Mouse (Mus musculus) layer of hippocampus, adult 18-20 months (tissue): ENCODE data around the gene Commd7. TPM values are rescaled to one million over a fixed set of nuclear protein-coding genes. Genes with fewer than 3 reads are reported as not detected.

Source experiments
- DNase-seq, 2 experiments: peaks; one replicate each; pipeline ENCODE4 v3.0.0; 2022; ENCODE audit warnings: low spot score in 2 of 2
- total RNA-seq, 2 experiments: library from RNA; stranded (reverse); gene quantifications; 2 replicates each; pipeline ENCODE4 v1.2.3; 2021

Commd7 gene
- total RNA-seq, 2 experiments from 2014 or later = 30.6 to 31.5 TPM

- no peak for DNase-seq
Measured at GRCm38 (mm10) chr2:153630950-153631349, 1.6 kb downstream of the Commd7 start.

GRCm38 (mm10) chr2:153622449-153622848 is 10.1 kb downstream of the Commd7 start:
- no peak for DNase-seq

GRCm38 (mm10) chr2:153618889-153619288 is 13.7 kb downstream of the Commd7 start:
- DNase-seq = no peak

GRCm38 (mm10) chr2:153618439-153618838 is 14.1 kb downstream of the Commd7 start:
- DNase-seq = no peak

GRCm38 (mm10) chr2:153616893-153617292 is 15.7 kb downstream of the Commd7 start:
- no peak for DNase-seq

- DNase-seq = no peak
Measured at GRCm38 (mm10) chr2:153612594-153613281, 19.8 kb downstream of the Commd7 start.

GRCm38 (mm10) chr2:153611743-153612142 is 20.8 kb downstream of the Commd7 start:
- DNase-seq = no peak

- DNase-seq = no peak
Measured at GRCm38 (mm10) chr2:153611241-153611630, 21.3 kb downstream of the Commd7 start.

GRCm38 (mm10) chr2:153610426-153611240 is 21.9 kb downstream of the Commd7 start:
- DNase-seq = no peak

- DNase-seq = peak; percentile 66 to 88
Measured at GRCm38 (mm10) chr2:153609548-153609947, 23.0 kb downstream of the Commd7 start.

- DNase-seq = no peak
Measured at GRCm38 (mm10) chr2:153609058-153609457, 23.5 kb downstream of the Commd7 start.

- DNase-seq = no peak
Measured at GRCm38 (mm10) chr2:153607870-153608515, 24.6 kb downstream of the Commd7 start.

GRCm38 (mm10) chr2:153606421-153606820 is 26.2 kb downstream of the Commd7 start:
- DNase-seq = no peak

GRCm38 (mm10) chr2:153603724-153604123 is 28.9 kb downstream of the Commd7 start:
- DNase-seq = no peak

- no peak for DNase-seq
Measured at GRCm38 (mm10) chr2:153600667-153601648, 31.6 kb downstream of the Commd7 start.

- peak in 1 of 2 experiments; percentile 41 for DNase-seq
Measured at GRCm38 (mm10) chr2:153600021-153600666, 32.4 kb downstream of the Commd7 start.

GRCm38 (mm10) chr2:153597626-153598025 is 35.0 kb downstream of the Commd7 start:
- DNase-seq = no peak

GRCm38 (mm10) chr2:153597014-153597413 is 35.6 kb downstream of the Commd7 start:
- no peak for DNase-seq

GRCm38 (mm10) chr2:153594998-153595397 is 37.6 kb downstream of the Commd7 start:
- DNase-seq = no peak

- peak in 1 of 2 experiments; percentile 45 for DNase-seq
Measured at GRCm38 (mm10) chr2:153593186-153593585, 39.4 kb downstream of the Commd7 start.
